Mouse (Mus musculus) right cerebral cortex, postnatal 4 days (tissue): ENCODE measurements around the gene Nr3c2.

Experiments used
- DNase-seq: peaks from one replicate; pipeline ENCODE4 v3.0.0-alpha.2; 2022

Gene Nr3c2

GRCm38 (mm10) chr8:77176343-77176742, 277.1 kb downstream of the Nr3c2 start:
- no peak for DNase-seq

- DNase-seq: no peak
These were observed 286.6 kb downstream of the Nr3c2 start for GRCm38 (mm10) chr8:77185816-77186215.

- DNase-seq: no peak
These were observed 287.8 kb downstream of the Nr3c2 start for GRCm38 (mm10) chr8:77186914-77187536.

- no peak for DNase-seq
These were observed 288.5 kb downstream of the Nr3c2 start for GRCm38 (mm10) chr8:77187748-77188147.

GRCm38 (mm10) chr8:77188298-77188697, 289.1 kb downstream of the Nr3c2 start:
- no peak for DNase-seq

GRCm38 (mm10) chr8:77189318-77189717, 290.1 kb downstream of the Nr3c2 start:
- DNase-seq: peak; percentile 12

- DNase-seq: no peak
These were observed 291.2 kb downstream of the Nr3c2 start for GRCm38 (mm10) chr8:77190393-77190792.

GRCm38 (mm10) chr8:77209297-77209696, 310.1 kb downstream of the Nr3c2 start:
- DNase-seq: no peak

- no peak for DNase-seq
These were observed 314.7 kb downstream of the Nr3c2 start for GRCm38 (mm10) chr8:77213893-77214464.

GRCm38 (mm10) chr8:77214665-77215064, 315.4 kb downstream of the Nr3c2 start:
- no peak for DNase-seq

GRCm38 (mm10) chr8:77215191-77215590, 315.9 kb downstream of the Nr3c2 start:
- DNase-seq: no peak

GRCm38 (mm10) chr8:77223123-77223522, 323.9 kb downstream of the Nr3c2 start:
- DNase-seq: no peak

- no peak for DNase-seq
These were observed 328.5 kb downstream of the Nr3c2 start for GRCm38 (mm10) chr8:77227742-77228141.

GRCm38 (mm10) chr8:77228688-77229087, 329.4 kb downstream of the Nr3c2 start:
- no peak for DNase-seq

GRCm38 (mm10) chr8:77231211-77231610, 332.0 kb downstream of the Nr3c2 start:
- no peak for DNase-seq

GRCm38 (mm10) chr8:77231834-77232233, 332.6 kb downstream of the Nr3c2 start:
- DNase-seq: no peak

- DNase-seq: no peak
These were observed 333.2 kb downstream of the Nr3c2 start for GRCm38 (mm10) chr8:77232411-77232810.

- DNase-seq: no peak
These were observed 337.5 kb downstream of the Nr3c2 start for GRCm38 (mm10) chr8:77236701-77237100.

- no peak for DNase-seq
These were observed 340.2 kb downstream of the Nr3c2 start for GRCm38 (mm10) chr8:77239462-77239861.

GRCm38 (mm10) chr8:77241381-77241780, 342.1 kb downstream of the Nr3c2 start:
- no peak for DNase-seq

GRCm38 (mm10) chr8:77250094-77250493, 350.9 kb downstream of the Nr3c2 start:
- DNase-seq: no peak

GRCm38 (mm10) chr8:77251134-77251533, 351.9 kb downstream of the Nr3c2 start:
- DNase-seq: no peak

- no peak for DNase-seq
These were observed 355.2 kb downstream of the Nr3c2 start for GRCm38 (mm10) chr8:77254466-77254865.

GRCm38 (mm10) chr8:77256450-77257084, 357.3 kb downstream of the Nr3c2 start:
- peak; percentile 8 for DNase-seq

- peak; percentile 19 for DNase-seq
These were observed 357.8 kb downstream of the Nr3c2 start for GRCm38 (mm10) chr8:77257085-77257451.
